In the genomic region with DNA sequence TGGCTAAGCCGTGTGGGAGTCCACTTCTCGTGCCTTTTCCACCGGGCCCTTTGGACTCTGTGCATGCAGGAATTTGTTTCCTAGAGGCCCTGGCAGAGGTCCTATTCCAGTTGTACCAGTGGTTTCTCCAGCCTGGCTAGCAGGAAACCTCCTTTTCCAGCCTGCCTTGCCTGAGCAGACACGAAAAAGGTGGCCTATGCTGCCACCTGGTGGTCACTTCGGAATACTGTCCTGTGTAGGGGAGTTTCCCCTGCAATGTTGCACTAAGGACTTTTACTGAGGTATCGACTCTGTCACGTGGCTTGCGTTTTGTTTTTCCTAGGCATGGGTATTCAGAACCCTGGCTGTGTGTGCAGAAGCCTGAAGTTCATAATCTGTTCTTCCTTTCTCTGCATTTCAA, we compare ENCODE assay signal across 8 mouse cellular contexts. TPM values are rescaled to one million over a fixed set of nuclear protein-coding genes. Genes with fewer than 3 reads are reported as not detected.
A peak's percentile ranks its signal among the peaks of the same experiment; 100 is the strongest.
DNase-seq lines count a peak whose midpoint lies in the region; ATAC-seq lines count a peak whose summit lies in the region.

No protein-coding gene starts in this region.

- no peak overlapping the region; a peak in 1 of 4 replicates for H3K4me3 ChIP-seq in heart, embryonic 14.5 days (ENCODE audit: control insufficient read depth in 1 of 2, insufficient read depth in 1 of 2, low read depth in 1 of 2, low read length in 2 of 2)
- H3K4me3 ChIP-seq in liver, embryonic 12.5 days = no peak overlapping the region
- no peak overlapping the region for H3K4me3 ChIP-seq in stomach, embryonic 14.5 days (ENCODE audit: low read depth, low read length)

- no peaks in the 10 kb centered on the region for H3K36me3 ChIP-seq in heart, embryonic 14.5 days (ENCODE audit: control insufficient read depth, insufficient read depth, low read length)
- H3K36me3 ChIP-seq in liver, embryonic 12.5 days = no peaks in the 10 kb centered on the region
- no peaks in the 10 kb centered on the region for H3K36me3 ChIP-seq in stomach, embryonic 14.5 days (ENCODE audit: control insufficient read depth, insufficient read depth, low read length)

- H3K4me1 ChIP-seq in heart, embryonic 14.5 days (ENCODE audit: control insufficient read depth in 2 of 2, insufficient read depth in 2 of 2, low read length in 2 of 2) = peaks cover 40 to 54% of the 10 kb centered on the region in 2 experiments
- H3K4me1 ChIP-seq in liver, embryonic 12.5 days = peaks cover 47% of the 10 kb centered on the region
- H3K4me1 ChIP-seq in stomach, embryonic 14.5 days (ENCODE audit: control insufficient read depth, insufficient read depth, low read length) = peaks cover 27% of the 10 kb centered on the region

- no peaks in the 10 kb centered on the region for H3K9me3 ChIP-seq in heart, embryonic 14.5 days (ENCODE audit: control insufficient read depth, low read length)
- H3K9me3 ChIP-seq in liver, embryonic 12.5 days (replicated peaks) = no peaks in the 10 kb centered on the region
- no peaks in the 10 kb centered on the region for H3K9me3 ChIP-seq in stomach, embryonic 14.5 days (ENCODE audit: control insufficient read depth, low read depth, low read length)

- H3K4me2 ChIP-seq in heart, embryonic 14.5 days (ENCODE audit: low read length) = peak overlapping the region; percentile 51
- peak overlapping the region; percentile 48 for H3K4me2 ChIP-seq in liver, embryonic 12.5 days
- H3K4me2 ChIP-seq in stomach, embryonic 14.5 days (replicated peaks; ENCODE audit: low read depth, low read length) = no peak overlapping the region; the same call in 1 of the 2 replicates

- WGBS in heart, embryonic 14.5 days = 5% methylated on average over 8 of the region's 8 CpGs
- WGBS in liver, embryonic 12.5 days (ENCODE audit: insufficient replicate concordance) = 8% methylated on average over 8 of the region's 8 CpGs
- 4% methylated on average over 8 of the region's 8 CpGs for WGBS in stomach, embryonic 14.5 days

- H3K27me3 ChIP-seq in heart, embryonic 14.5 days (ENCODE audit: control insufficient read depth, insufficient read depth, low read length) = peaks cover 13% of the 10 kb centered on the region
- peaks cover 47% of the 10 kb centered on the region for H3K27me3 ChIP-seq in liver, embryonic 12.5 days (replicated peaks)
- H3K27me3 ChIP-seq in stomach, embryonic 14.5 days (ENCODE audit: control insufficient read depth, insufficient read depth, low read length) = peaks cover 16% of the 10 kb centered on the region; the same call in 1 of the 2 replicates

- H3K9ac ChIP-seq in heart, embryonic 14.5 days (ENCODE audit: low read length) = peak overlapping the region; percentile 34; the same call in 1 of the 2 replicates
- H3K9ac ChIP-seq in liver, embryonic 12.5 days = no peak overlapping the region
- no peak overlapping the region for H3K9ac ChIP-seq in stomach, embryonic 14.5 days (replicated peaks; ENCODE audit: low read depth, low read length)

- DNase-seq in brain, embryonic 18.5 days (ENCODE audit: low read depth, low spot score) = peak; percentile 57
- DNase-seq in fibroblast of lung, adult 2 months (ENCODE audit: low read depth) = peak; percentile 79
- DNase-seq in kidney, postnatal 10 days = peak; percentile 94
- DNase-seq in natural killer cell, adult 2 months (ENCODE audit: low spot score in 2 of 2) = peak; percentile 56 to 71

- ATAC-seq in CD4-positive, CD25-positive, alpha-beta regulatory T cell, adult 4 months = peak; percentile 93
- ATAC-seq in heart, embryonic 14.5 days (ENCODE audit: insufficient number of reproducible peaks, insufficient read depth, low FRiP score, low read depth) = peak; percentile 29; the same call in 1 of the 2 replicates
- peak; percentile 60 for ATAC-seq in liver, embryonic 12.5 days
- peak; percentile 74 for ATAC-seq in stomach, embryonic 14.5 days (ENCODE audit: insufficient number of reproducible peaks, insufficient read depth, low FRiP score, low read depth)

- H3K27ac ChIP-seq in heart, embryonic 14.5 days (replicated peaks in 1 of 2; ENCODE audit: control insufficient read depth in 1 of 2, insufficient read depth in 1 of 2, low read depth in 2 of 2, low read length in 2 of 2) = peak overlapping the region; percentile 3 to 75; a peak in 3 of 4 replicates
- no peak overlapping the region for H3K27ac ChIP-seq in liver, embryonic 12.5 days
- no peak overlapping the region for H3K27ac ChIP-seq in stomach, embryonic 14.5 days (ENCODE audit: low read length)

RNA-seq across cellular contexts. Expression of a gene that starts 16.2 kb away (rescaled TPM):
- polyA plus RNA-seq in CD4-positive, CD25-positive, alpha-beta regulatory T cell, adult 4 months (2017; shearing (Covaris generic)) = 1 to 10 TPM; 1.2 to 2.9 TPM
- 26.7 and 31.0 TPM in 2 replicates for polyA plus RNA-seq in heart, embryonic 14.5 days (2014; fragmentation: Nextera tagmentation; extraction: Ambion mirVana)
- polyA plus RNA-seq in liver, embryonic 12.5 days (2016; fragmentation: Nextera tagmentation; extraction: Ambion mirVana) = 21.1 and 21.4 TPM in 2 replicates
- 30.7 and 34.1 TPM in 2 replicates for polyA plus RNA-seq in stomach, embryonic 14.5 days (2014; fragmentation: Nextera tagmentation; extraction: Ambion mirVana)

Comparison
In these comparisons a context has a peak if more than half of its experiments do, and no peak if none do; other contexts are left out.
1. ATAC-seq: peak in every context shown above with its lines; median percentile 93 in CD4-positive, CD25-positive, alpha-beta regulatory T cell, adult 4 months; 74 in stomach, embryonic 14.5 days; 60 in liver, embryonic 12.5 days; 29 in heart, embryonic 14.5 days.
2. H3K27ac ChIP-seq: peak in heart, embryonic 14.5 days (2 of 2); none in liver, embryonic 12.5 days (single experiment) and stomach, embryonic 14.5 days (single experiment).
3. Peak in every context shown above with its lines, with median percentiles within 50 percentile points of each other: DNase-seq.